Mouse (Mus musculus) E14TG2a.4 (cell line): ENCODE measurements around the gene Cog5.

Experiments
- H3K27me3 ChIP-seq: 2 replicates; pipeline ENCODE4 v1.6.1; 2014; ENCODE audit warnings: low read length, control low read depth; ENCODE audit not compliant: insufficient read depth
- H3K36me3 ChIP-seq: 2 replicates; pipeline ENCODE4 v1.6.1; 2014; ENCODE audit warnings: low read length, control low read depth; ENCODE audit not compliant: insufficient read depth
- H3K4me1 ChIP-seq: replicated peaks from 2 replicates; pipeline ENCODE4 v1.6.1; 2014; ENCODE audit warnings: low read depth, low read length, control low read depth
- H3K4me3 ChIP-seq: replicated peaks from 2 replicates; pipeline ENCODE4 v1.5.1; 2014; ENCODE audit warnings: mild to moderate bottlenecking, low read length
- H3K9me3 ChIP-seq: 2 replicates; pipeline ENCODE4 v1.6.1; 2014; ENCODE audit warnings: low read length, control low read depth
- CTCF ChIP-seq: conservative IDR thresholded peaks from 2 replicates; pipeline ENCODE4 v1.5.1; 2014; ENCODE audit warnings: low read length
- NANOG ChIP-seq: IDR thresholded peaks from 2 replicates; pipeline ENCODE4 v1.6.1; 2014; ENCODE audit warnings: borderline replicate concordance, low read length, mixed read lengths
- POU5F1 ChIP-seq: IDR thresholded peaks from 2 replicates; pipeline ENCODE4 v1.6.1; 2014; ENCODE audit warnings: low read length, borderline replicate concordance

Gene Cog5

GRCm38 (mm10) chr12:31634343-31635239 is 20.1 kb upstream of the Cog5 start, which contains the start of gene Bcap29:
Bcap29 (minus strand) TSS chr12:31634658.
- Histone ChIP-seq H3K36me3 (peaks cover 9% of the 10 kb centered on the region), H3K27me3 (peaks cover 9% of the 10 kb centered on the region), H3K4me3 (peak within 1 kb of the TSS; percentile 78), H3K4me1 (peaks cover 26% of the 10 kb centered on the region), H3K9me3 (no peaks in the 10 kb centered on the region)
- TF ChIP-seq CTCF, result no peak
- no peak for TF ChIP-seq POU5F1
- TF ChIP-seq NANOG, result no peak

DNA sequence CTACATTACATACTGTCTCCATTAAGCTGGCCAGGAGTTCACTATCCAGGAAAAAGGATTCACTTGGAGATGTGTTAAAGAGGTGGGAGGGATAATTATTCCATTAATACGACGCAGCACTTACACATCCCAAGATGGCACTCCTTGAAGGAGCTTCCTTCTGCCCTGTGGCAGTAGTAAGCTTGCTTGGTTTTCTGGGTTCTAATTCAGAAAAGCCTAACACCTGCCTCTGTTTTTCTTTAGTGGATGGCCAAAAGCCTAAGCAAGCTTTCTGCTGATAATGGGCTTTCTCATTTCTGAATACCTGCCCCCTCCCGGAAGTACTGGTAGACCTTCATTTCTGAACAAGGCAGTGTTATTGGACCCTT is 19.4 kb upstream of the Cog5 start:
- no peak for TF ChIP-seq CTCF
- no peak for TF ChIP-seq POU5F1
- TF ChIP-seq NANOG, result no peak
- H3K9me3 ChIP-seq, result no peaks in the 10 kb centered on the region
- peak overlapping the region; percentile 78 for H3K4me3 ChIP-seq
- H3K4me1 ChIP-seq, result peaks cover 26% of the 10 kb centered on the region
- H3K27me3 ChIP-seq, result peaks cover 9% of the 10 kb centered on the region
- H3K36me3 ChIP-seq, result peaks cover 4% of the 10 kb centered on the region; the same call in 1 of the 2 replicates

GRCm38 (mm10) chr12:31653611-31654010 is 1.1 kb upstream of the Cog5 start:
- Histone ChIP-seq H3K9me3 (no peaks in the 10 kb centered on the region; the same call in 1 of the 2 replicates), H3K27me3 (no peaks in the 10 kb centered on the region), H3K4me3 (peak overlapping the region; percentile 97), H3K4me1 (peaks cover 10% of the 10 kb centered on the region), H3K36me3 (peaks cover 29% of the 10 kb centered on the region)
- TF ChIP-seq POU5F1 (no peak), CTCF (no peak), NANOG (no peak)

GRCm38 (mm10) chr12:31654965-31655477 is 352 bp downstream of the Cog5 start:
- Histone ChIP-seq H3K27me3 (no peaks in the 10 kb centered on the region), H3K9me3 (no peaks in the 10 kb centered on the region; the same call in 1 of the 2 replicates), H3K36me3 (peaks cover 23% of the 10 kb centered on the region), H3K4me1 (peaks cover 10% of the 10 kb centered on the region), H3K4me3 (peak overlapping the region; percentile 97)
- TF ChIP-seq NANOG (no peak), CTCF (peak; percentile 22; the same call in 1 of the 2 replicates)

DNA sequence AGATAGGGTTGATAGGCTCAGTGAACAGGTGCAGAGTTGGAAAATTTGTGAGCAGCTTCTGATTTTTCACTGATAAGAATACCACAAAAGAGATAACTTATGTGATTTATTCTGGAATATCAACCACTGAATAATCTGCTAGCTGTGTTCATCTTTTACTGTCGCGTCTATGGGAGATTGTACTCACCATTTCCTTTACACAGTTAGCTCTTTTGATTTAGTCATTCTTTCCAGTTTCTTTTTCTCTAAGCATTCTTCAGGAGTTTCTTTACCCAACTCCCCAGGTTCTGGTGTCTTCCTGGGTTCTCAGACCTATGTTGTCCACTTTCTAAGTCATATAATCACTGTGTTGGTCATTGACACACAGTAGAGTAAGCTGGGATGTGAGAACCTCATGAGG is 2.2 kb downstream of the Cog5 start:
- peaks cover 12% of the 10 kb centered on the region for H3K36me3 ChIP-seq
- no peaks in the 10 kb centered on the region; the same call in 1 of the 2 replicates for H3K9me3 ChIP-seq
- TF ChIP-seq CTCF (no peak), NANOG (no peak), POU5F1 (no peak)
- H3K4me3 ChIP-seq, result no peak overlapping the region
- no peaks in the 10 kb centered on the region for H3K27me3 ChIP-seq
- peaks cover 10% of the 10 kb centered on the region for H3K4me1 ChIP-seq

DNA sequence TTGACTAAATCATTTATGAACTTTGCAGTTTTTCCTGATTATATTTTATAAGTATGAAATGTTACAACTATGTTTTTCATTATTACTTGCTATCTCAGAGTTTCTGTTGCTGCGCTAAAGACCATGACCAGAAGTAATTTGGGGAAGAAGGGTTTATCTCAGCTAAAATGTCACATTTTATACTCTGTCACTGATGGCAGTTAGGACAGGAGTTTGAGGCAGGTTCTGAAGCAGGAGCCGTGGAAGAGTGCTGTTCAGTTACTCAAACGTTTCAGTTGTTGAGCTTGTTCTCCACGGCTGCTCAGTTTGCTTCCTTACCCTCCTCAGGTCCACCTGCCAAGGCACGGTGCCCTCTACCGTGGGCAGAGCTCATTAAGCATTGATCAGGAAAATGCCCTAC is 11.3 kb downstream of the Cog5 start:
- Histone ChIP-seq H3K27me3 (no peaks in the 10 kb centered on the region), H3K4me3 (no peak overlapping the region), H3K9me3 (0 out of 2 replicates have a peak, but pooled peaks cover 3% of the 10 kb centered on the region), H3K36me3 (peaks cover 60% of the 10 kb centered on the region), H3K4me1 (peaks cover 4% of the 10 kb centered on the region)
- TF ChIP-seq NANOG, result no peak
- no peak for TF ChIP-seq CTCF
- no peak for TF ChIP-seq POU5F1

DNA sequence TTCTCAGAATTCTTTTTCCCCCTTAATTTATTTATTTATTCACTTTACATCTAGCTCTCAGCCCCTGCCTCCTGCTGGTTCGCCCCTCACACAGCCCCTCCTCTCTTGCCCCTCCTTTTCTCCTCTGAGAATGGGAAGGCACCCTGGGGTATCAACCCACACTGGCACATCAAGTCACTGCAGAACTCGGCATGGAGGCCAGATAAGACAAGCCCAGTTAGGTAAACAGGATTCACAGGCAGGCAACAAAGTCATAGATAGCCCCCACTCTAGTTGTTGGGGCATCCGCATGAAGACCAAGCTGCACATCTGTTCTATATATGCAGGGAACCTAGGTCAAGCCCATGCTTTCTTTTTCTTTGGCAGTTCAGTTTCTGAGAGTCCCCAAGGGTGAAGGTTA is 12.5 kb downstream of the Cog5 start:
- Histone ChIP-seq H3K9me3 (0 out of 2 replicates have a peak, but pooled peaks cover 3% of the 10 kb centered on the region), H3K27me3 (no peaks in the 10 kb centered on the region), H3K4me3 (no peak overlapping the region), H3K4me1 (peaks cover 4% of the 10 kb centered on the region), H3K36me3 (peaks cover 64% of the 10 kb centered on the region)
- TF ChIP-seq NANOG (no peak), POU5F1 (no peak), CTCF (no peak)

DNA sequence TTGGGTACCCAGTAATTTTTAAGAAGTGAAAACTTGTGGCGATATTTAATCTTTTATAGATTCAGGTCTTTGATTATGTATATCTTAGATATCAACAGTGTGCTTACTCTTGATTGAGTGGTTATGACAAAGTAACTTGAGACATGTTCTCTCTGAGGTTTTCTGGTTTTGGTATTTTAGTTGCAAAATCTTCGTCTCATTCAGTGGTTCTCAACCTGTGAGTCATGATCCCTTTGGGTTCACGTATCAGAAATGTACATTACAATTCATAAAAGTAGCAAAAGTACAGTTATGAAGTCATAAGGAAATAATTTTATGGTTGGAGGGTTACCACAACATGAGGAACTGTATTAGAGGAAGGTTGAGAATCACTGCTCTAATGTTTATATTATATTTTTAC is 32.0 kb downstream of the Cog5 start:
- H3K9me3 ChIP-seq, result no peaks in the 10 kb centered on the region
- H3K4me1 ChIP-seq, result no peaks in the 10 kb centered on the region
- TF ChIP-seq NANOG (no peak), POU5F1 (no peak), CTCF (no peak)
- H3K27me3 ChIP-seq, result no peaks in the 10 kb centered on the region
- H3K4me3 ChIP-seq, result no peak overlapping the region
- no peaks in the 10 kb centered on the region for H3K36me3 ChIP-seq
